Mouse (Mus musculus) forebrain, postnatal 0 days (tissue): ENCODE data around the gene Atg9a. TPM values are rescaled to one million over a fixed set of nuclear protein-coding genes. Genes with fewer than 3 reads are reported as not detected.

Experiments
- ATAC-seq: fragments of 200-750 bp; cut with Nextera tagmentation; 2 replicates; pipeline ENCODE4 v1.8.0; 2017; ENCODE audit warnings: mild to moderate bottlenecking, moderate library complexity
- DNase-seq: peaks from one replicate; pipeline ENCODE4 v3.0.0-alpha.2; 2015
- H3K27ac ChIP-seq: fragments of 300-500 bp; sonication (generic); 2 replicates; pipeline ENCODE4 v1.5.1; 2014; ENCODE audit warnings: low read depth, mild to moderate bottlenecking, antibody characterized with exemption, low read length, moderate library complexity, mixed read lengths
- H3K27me3 ChIP-seq: fragments of 300-500 bp; sonication (generic); 2 replicates; pipeline ENCODE4 v1.6.1; 2014; ENCODE audit warnings: mild to moderate bottlenecking, low read length, mixed read lengths; ENCODE audit not compliant: insufficient read depth
- H3K36me3 ChIP-seq: fragments of 300-500 bp; sonication (generic); 2 replicates; pipeline ENCODE4 v1.6.1; 2014; ENCODE audit warnings: mild to moderate bottlenecking, moderate library complexity; ENCODE audit not compliant: insufficient read depth
- H3K4me1 ChIP-seq: fragments of 300-500 bp; sonication (generic); 2 replicates; pipeline ENCODE4 v1.6.1; 2014; ENCODE audit warnings: antibody characterized with exemption; ENCODE audit not compliant: insufficient read depth
- H3K4me2 ChIP-seq: fragments of 300-500 bp; sonication (generic); 2 replicates; pipeline ENCODE4 v1.6.1; 2014; ENCODE audit warnings: low read depth, mild to moderate bottlenecking, moderate library complexity
- H3K4me3 ChIP-seq: fragments of 300-500 bp; sonication (generic); 2 replicates; pipeline ENCODE4 v1.5.1; 2014; ENCODE audit warnings: low read depth, low read length, mixed read lengths
- H3K9ac ChIP-seq: fragments of 300-500 bp; sonication (generic); 2 replicates; pipeline ENCODE4 v1.6.1; 2014; ENCODE audit warnings: mild to moderate bottlenecking
- H3K9me3 ChIP-seq: fragments of 300-500 bp; sonication (generic); 2 replicates; pipeline ENCODE4 v1.6.1; 2016; ENCODE audit warnings: low read length
- CTCF ChIP-seq: sonication (generic); IDR thresholded peaks from 2 replicates; pipeline ENCODE4 v1.5.1; 2016; ENCODE audit warnings: antibody characterized with exemption, control low read depth, low read depth
- WGBS: fragments of 180-500 bp; shearing (Covaris S2); extraction: QIAGEN DNeasy Blood & Tissue Kit; methylation state at CpG from one replicate; pipeline ENCODE4 v1.1.7; 2014; 5-methylcytosine and 5-hydroxymethylcytosine counted together
- polyA plus RNA-seq: library from polyadenylated mRNA; unstranded; fragments of >200 nt; fragmentation: Nextera tagmentation; extraction: Ambion mirVana; gene quantifications from 2 replicates; pipeline ENCODE4 v1.2.1, GENCODE M21; 2015
- total RNA-seq: library from RNA; depleted of rRNA; stranded (reverse); fragments of >200 nt; gene quantifications from 2 replicates; pipeline ENCODE4 v1.2.3, GENCODE M21; 2014

Atg9a gene
- total and polyA plus RNA-seq, 2 experiments from 2014 or later, result 57.9 to 76.1 TPM

- WGBS, result 88% methylated on average over 11 of the region's 11 CpGs
- no peak overlapping the region for H3K4me3 ChIP-seq
- peaks cover 1% of the 10 kb centered on the region; the same call in 1 of the 2 replicates for H3K4me1 ChIP-seq
- H3K9ac ChIP-seq, result no peak overlapping the region
- DNase-seq, result no peak
- TF ChIP-seq CTCF, result no peak
- no peak overlapping the region for H3K4me2 ChIP-seq
- H3K27ac ChIP-seq, result no peak overlapping the region
- H3K27me3 ChIP-seq, result no peaks in the 10 kb centered on the region
- no peaks in the 10 kb centered on the region for H3K9me3 ChIP-seq
- peaks cover 78% of the 10 kb centered on the region for H3K36me3 ChIP-seq
- no peak for ATAC-seq
Measured at GRCm38 (mm10) chr1:75185495-75185894, 6.5 kb downstream of the Atg9a start.

GRCm38 (mm10) chr1:75182160-75182559 lies 9.8 kb downstream of the Atg9a start:
- H3K4me2 ChIP-seq, result no peak overlapping the region
- H3K4me1 ChIP-seq, result peaks cover 14% of the 10 kb centered on the region
- peak; percentile 21; the same call in 1 of the 2 replicates for TF ChIP-seq CTCF
- WGBS, result 77% methylated on average over 4 of the region's 4 CpGs
- H3K9me3 ChIP-seq, result no peaks in the 10 kb centered on the region
- no peak overlapping the region for H3K27ac ChIP-seq
- ATAC-seq (no peak), DNase-seq (no peak)
- no peak overlapping the region for H3K9ac ChIP-seq
- H3K36me3 ChIP-seq, result peaks cover 60% of the 10 kb centered on the region
- H3K4me3 ChIP-seq, result no peak overlapping the region
- H3K27me3 ChIP-seq, result no peaks in the 10 kb centered on the region

GRCm38 (mm10) chr1:75181377-75181870 lies 10.6 kb downstream of the Atg9a start:
- Histone ChIP-seq H3K27ac (no peak overlapping the region), H3K4me1 (peaks cover 14% of the 10 kb centered on the region), H3K27me3 (no peaks in the 10 kb centered on the region), H3K9ac (no peak overlapping the region), H3K9me3 (no peaks in the 10 kb centered on the region), H3K4me3 (no peak overlapping the region), H3K4me2 (no peak overlapping the region), H3K36me3 (peaks cover 59% of the 10 kb centered on the region)
- DNase-seq (no peak), ATAC-seq (no peak)
- WGBS, result 74% methylated on average over 4 of the region's 4 CpGs
- no peak for TF ChIP-seq CTCF

- DNase-seq (no peak), ATAC-seq (no peak)
- Histone ChIP-seq H3K9me3 (no peaks in the 10 kb centered on the region), H3K27ac (no peak overlapping the region), H3K4me3 (peak overlapping the region; percentile 58), H3K4me1 (peaks cover 14% of the 10 kb centered on the region), H3K36me3 (peaks cover 58% of the 10 kb centered on the region), H3K4me2 (peak overlapping the region; percentile 100), H3K27me3 (no peaks in the 10 kb centered on the region), H3K9ac (no peak overlapping the region)
- no peak for TF ChIP-seq CTCF
- WGBS, result 39% methylated on average over 7 of the region's 7 CpGs
Measured at GRCm38 (mm10) chr1:75180741-75181140, 11.3 kb downstream of the Atg9a start.

GRCm38 (mm10) chr1:75180105-75180590 lies 11.8 kb downstream of the Atg9a start, which contains the start of gene Abcb6:
Gene Abcb6 (minus strand): TSS chr1:75180392.
- Histone ChIP-seq H3K4me2 (peak within 1 kb of the TSS; percentile 100), H3K4me3 (peak within 1 kb of the TSS; percentile 58), H3K4me1 (peaks cover 14% of the 10 kb centered on the region), H3K27ac (peak within 1 kb of the TSS; percentile 50; the same call in 1 of the 2 replicates), H3K9ac (peak within 1 kb of the TSS; percentile 64), H3K27me3 (no peaks in the 10 kb centered on the region), H3K9me3 (no peaks in the 10 kb centered on the region), H3K36me3 (peaks cover 58% of the 10 kb centered on the region)
- ATAC-seq (peak; percentile 98), DNase-seq (peak; percentile 96)
- 3% methylated on average over 31 of the region's 31 CpGs for WGBS
- TF ChIP-seq CTCF, result no peak

GRCm38 (mm10) chr1:75179334-75180104 lies 12.5 kb downstream of the Atg9a start:
- H3K36me3 ChIP-seq, result peaks cover 57% of the 10 kb centered on the region
- H3K9ac ChIP-seq, result peak overlapping the region; percentile 64
- 5% methylated on average over 23 of the region's 23 CpGs for WGBS
- H3K27me3 ChIP-seq, result no peaks in the 10 kb centered on the region
- H3K27ac ChIP-seq, result peak overlapping the region; percentile 50; the same call in 1 of the 2 replicates
- H3K4me3 ChIP-seq, result peak overlapping the region; percentile 58
- no peak for TF ChIP-seq CTCF
- no peaks in the 10 kb centered on the region for H3K9me3 ChIP-seq
- DNase-seq, result peak; percentile 60
- H3K4me2 ChIP-seq, result peak overlapping the region; percentile 100
- ATAC-seq, result peak; percentile 25
- peaks cover 14% of the 10 kb centered on the region for H3K4me1 ChIP-seq
